Mouse (Mus musculus) stomach, embryonic 16.5 days (tissue): ENCODE measurements at regions not wholly inside any gene's neighbourhood (a gene's known extent, or its start where the extent isn't known, plus 50 kb on each side); places are given as distances from the start of the nearest gene placed in this dataset.
A peak's percentile ranks its signal among the peaks of the same experiment; 100 is the strongest.

Experiments used
- ATAC-seq: fragments of 200-750 bp; cut with Nextera tagmentation; 2 replicates; pipeline ENCODE4 v1.8.0; 2017; ENCODE audit warnings: moderate number of reproducible peaks, moderate TSS enrichment; ENCODE audit not compliant: insufficient read depth, low FRiP score
- H3K27ac ChIP-seq: fragments of 300-500 bp; sonication (generic); 2 replicates; pipeline ENCODE4 v1.5.1; 2014; ENCODE audit warnings: low read length
- H3K27me3 ChIP-seq: fragments of 300-500 bp; sonication (generic); 2 replicates; pipeline ENCODE4 v1.6.1; 2014; ENCODE audit warnings: low read length, control low read depth, mixed read lengths; ENCODE audit not compliant: control insufficient read depth, insufficient read depth
- H3K36me3 ChIP-seq: fragments of 300-500 bp; sonication (generic); 2 replicates; pipeline ENCODE4 v1.6.1; 2014; ENCODE audit warnings: low read length; ENCODE audit not compliant: control insufficient read depth, insufficient read depth
- H3K4me1 ChIP-seq: fragments of 300-500 bp; sonication (generic); 2 replicates; pipeline ENCODE4 v1.6.1; 2014; ENCODE audit warnings: low read length, control low read depth, mixed read lengths; ENCODE audit not compliant: control insufficient read depth, insufficient read depth
- H3K4me2 ChIP-seq: fragments of 300-500 bp; sonication (generic); 2 replicates; pipeline ENCODE4 v1.6.1; 2014; ENCODE audit warnings: low read depth, low read length, mixed read lengths
- H3K4me3 ChIP-seq: fragments of 300-500 bp; sonication (generic); replicated peaks from 2 replicates; pipeline ENCODE4 v1.5.1; 2014; ENCODE audit warnings: mild to moderate bottlenecking, low read length
- H3K9ac ChIP-seq: fragments of 300-500 bp; sonication (generic); 2 replicates; pipeline ENCODE4 v1.6.1; 2014; ENCODE audit warnings: low read length
- H3K9me3 ChIP-seq: fragments of 300-500 bp; sonication (generic); replicated peaks from 2 replicates; pipeline ENCODE4 v1.6.1; 2016; ENCODE audit warnings: low read length, control low read depth; ENCODE audit not compliant: control insufficient read depth
- WGBS: fragments of 180-500 bp; shearing (Covaris S2); extraction: QIAGEN DNeasy Blood & Tissue Kit; methylation state at CpG from one replicate; pipeline ENCODE4 v1.1.7; 2014; 5-methylcytosine and 5-hydroxymethylcytosine counted together

DNA sequence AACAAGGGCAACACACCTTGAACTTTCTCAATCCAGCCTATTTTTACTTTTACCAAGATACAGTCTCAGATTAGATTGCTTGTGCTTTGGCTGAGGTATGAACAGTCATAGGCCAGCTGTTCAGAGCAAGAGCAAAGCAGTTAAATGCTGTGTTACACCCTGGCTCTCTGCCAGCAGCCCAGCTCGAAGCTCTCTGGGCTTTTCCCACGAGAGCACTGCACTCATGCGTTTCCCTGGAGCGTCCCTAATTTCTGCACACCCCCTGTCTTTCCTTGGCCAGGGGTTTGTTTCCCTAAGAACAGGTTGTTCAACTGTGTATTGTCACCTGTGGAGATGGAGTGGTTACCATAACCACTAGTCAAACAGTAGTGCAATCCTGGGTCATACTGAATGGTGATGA lies 493.6 kb downstream of the Grin2a start:
- peak; percentile 72; the same call in 1 of the 2 replicates for ATAC-seq
- Histone ChIP-seq H3K9ac (no peak overlapping the region), H3K27me3 (no peaks in the 10 kb centered on the region), H3K4me2 (no peak overlapping the region), H3K27ac (no peak overlapping the region), H3K4me3 (no peak overlapping the region), H3K36me3 (no peaks in the 10 kb centered on the region), H3K4me1 (no peaks in the 10 kb centered on the region), H3K9me3 (no peaks in the 10 kb centered on the region)
- WGBS, result 6% methylated on average over 4 of the region's 4 CpGs

DNA sequence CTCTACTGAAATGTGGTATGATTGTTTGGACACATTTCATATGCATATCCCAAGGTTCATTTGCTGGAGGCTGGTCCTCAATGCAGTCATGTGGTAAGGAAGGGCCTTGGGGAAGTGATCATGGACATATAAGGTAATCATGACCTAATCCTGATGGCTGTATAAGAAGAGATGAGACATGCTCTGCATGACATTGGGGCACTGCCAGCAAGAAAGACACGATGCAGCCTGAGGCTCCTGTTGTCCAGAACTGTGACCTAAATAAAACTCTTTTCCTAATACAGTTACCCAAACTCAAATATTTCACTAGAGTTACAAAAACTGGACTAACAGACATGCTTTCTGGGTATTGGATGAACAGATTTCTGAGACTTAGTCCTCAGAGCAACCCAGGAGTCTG lies 485.7 kb downstream of the Grin2a start:
- no peaks in the 10 kb centered on the region for H3K27me3 ChIP-seq
- H3K9me3 ChIP-seq, result no peaks in the 10 kb centered on the region
- no peaks in the 10 kb centered on the region for H3K36me3 ChIP-seq
- no peak overlapping the region for H3K4me2 ChIP-seq
- 89% methylated on average over 1 of the region's 1 CpGs for WGBS
- H3K4me3 ChIP-seq, result no peak overlapping the region
- no peak overlapping the region for H3K27ac ChIP-seq
- ATAC-seq, result no peak
- H3K4me1 ChIP-seq, result no peaks in the 10 kb centered on the region
- H3K9ac ChIP-seq, result no peak overlapping the region

DNA sequence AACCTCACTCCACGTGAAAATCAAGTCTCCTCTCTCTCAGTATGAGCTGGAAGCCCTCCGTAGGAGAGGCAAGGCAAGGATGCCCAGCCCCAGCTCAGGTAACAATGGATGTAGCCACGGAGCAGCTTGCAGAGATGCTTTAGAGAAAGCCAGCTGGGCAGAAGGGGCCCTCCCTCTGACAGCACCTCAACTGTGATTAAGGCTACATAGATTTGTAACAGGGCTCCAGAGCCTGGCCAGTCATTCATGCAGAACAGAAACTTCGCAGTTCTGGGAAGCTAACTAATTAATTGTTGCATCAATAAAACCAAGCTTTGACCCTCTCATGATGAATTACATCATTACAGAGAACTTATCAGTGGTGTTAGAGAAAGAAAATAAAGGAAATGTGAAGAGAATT lies 480.8 kb downstream of the Grin2a start:
- Histone ChIP-seq H3K27me3 (no peaks in the 10 kb centered on the region), H3K4me1 (no peaks in the 10 kb centered on the region), H3K4me3 (no peak overlapping the region), H3K9ac (no peak overlapping the region), H3K36me3 (no peaks in the 10 kb centered on the region), H3K27ac (no peak overlapping the region), H3K9me3 (no peaks in the 10 kb centered on the region), H3K4me2 (no peak overlapping the region)
- WGBS, result 46% methylated on average over 4 of the region's 4 CpGs
- ATAC-seq, result no peak
